Mouse (Mus musculus) CH12.LX (cell line): Measurements from ENCODE around the gene Tsku. TPM values are rescaled to one million over a fixed set of nuclear protein-coding genes. Genes with fewer than 3 reads are reported as not detected.

Experiments used
- DNase-seq: peaks from one replicate; pipeline ENCODE4 v3.0.0-alpha.2; 2013; ENCODE audit errors: extremely low read depth
- H3K27ac ChIP-seq: 2 replicates; pipeline ENCODE4 v1.5.1; 2012; ENCODE audit warnings: low read depth, mild to moderate bottlenecking, control low read depth, moderate library complexity; ENCODE audit not compliant: insufficient read depth
- H3K27me3 ChIP-seq: replicated peaks from 2 replicates; pipeline ENCODE3; 2012; ENCODE audit warnings: inconsistent platforms
- H3K36me3 ChIP-seq, 2 experiments: replicated peaks in 1 of 2; 2 replicates each; pipeline versions ENCODE3 to v1.6.1; 2012; ENCODE audit warnings: inconsistent platforms in 1 of 2, low read length in 1 of 2, mild to moderate bottlenecking in 1 of 2, mixed read lengths in 1 of 2, moderate library complexity in 1 of 2; ENCODE audit not compliant: control insufficient read depth in 1 of 2, insufficient read depth in 1 of 2
- H3K4me1 ChIP-seq, 2 experiments: 2 replicates each; pipeline ENCODE4 v1.6.1; 2012; ENCODE audit warnings: inconsistent platforms in 1 of 2, moderate library complexity in 1 of 2; ENCODE audit not compliant: insufficient read depth in 2 of 2, control insufficient read depth in 1 of 2
- H3K4me2 ChIP-seq: 2 replicates; pipeline ENCODE4 v1.6.1; 2012; ENCODE audit warnings: low read depth, mild to moderate bottlenecking, control low read depth; ENCODE audit not compliant: poor library complexity, insufficient read depth, severe bottlenecking
- H3K4me3 ChIP-seq, 3 experiments: fragments of 150-350 bp in 1 of 3; sonication (generic) in 1 of 3; replicated peaks in 1 of 3; 2 replicates each; pipeline versions ENCODE3 to v1.5.1; 2011 to 2012; ENCODE audit warnings: low read depth in 2 of 3, low read length in 2 of 3, mild to moderate bottlenecking in 2 of 3, moderate library complexity in 2 of 3, control low read depth in 1 of 3, improper control_type of control experiment in 1 of 3, inconsistent platforms in 1 of 3, mixed read lengths in 1 of 3; ENCODE audit not compliant: poor library complexity in 1 of 3
- H3K79me2 ChIP-seq: replicated peaks from 2 replicates; pipeline ENCODE4 v1.6.1; 2012; ENCODE audit warnings: mild to moderate bottlenecking, moderate library complexity; ENCODE audit not compliant: control insufficient read depth, poor library complexity, insufficient read depth, severe bottlenecking; ENCODE audit errors: extremely low read depth
- H3K9ac ChIP-seq: 2 replicates; pipeline ENCODE4 v1.6.1; 2012; ENCODE audit warnings: low read depth, mild to moderate bottlenecking, control low read depth, moderate library complexity; ENCODE audit not compliant: insufficient read depth
- H3K9me3 ChIP-seq: replicated peaks from 2 replicates; pipeline ENCODE3; 2012; ENCODE audit warnings: low read length, inconsistent platforms, mixed read lengths
- BHLHE40 ChIP-seq: IDR thresholded peaks from 2 replicates; pipeline ENCODE4 v1.6.1; 2011; ENCODE audit warnings: mild to moderate bottlenecking, low read depth, low read length, improper control_type of control experiment
- CHD1 ChIP-seq: IDR thresholded peaks from 2 replicates; pipeline ENCODE4 v1.6.1; 2012; ENCODE audit warnings: low read depth, low read length, improper control_type of control experiment, inconsistent platforms
- CHD2 ChIP-seq: IDR thresholded peaks from 2 replicates; pipeline ENCODE4 v1.6.1; 2011; ENCODE audit warnings: low read length, improper control_type of control experiment
- GABPA ChIP-seq: IDR thresholded peaks from 2 replicates; pipeline ENCODE4 v1.6.1; 2012; ENCODE audit warnings: low read depth, low read length, improper control_type of control experiment, inconsistent platforms; ENCODE audit not compliant: insufficient replicate concordance
- HCFC1 ChIP-seq: IDR thresholded peaks from 2 replicates; pipeline ENCODE4 v1.6.1; 2012; ENCODE audit warnings: low read depth, mild to moderate bottlenecking, inconsistent platforms, low read length, improper control_type of control experiment
- JUN ChIP-seq: IDR thresholded peaks from 2 replicates; pipeline ENCODE4 v1.6.1; 2011; ENCODE audit warnings: low read depth, mild to moderate bottlenecking, low read length, improper control_type of control experiment, moderate library complexity; ENCODE audit not compliant: insufficient read depth
- JUND ChIP-seq: conservative IDR thresholded peaks from 2 replicates; pipeline ENCODE4 v1.6.1; 2011; ENCODE audit warnings: low read depth, low read length, improper control_type of control experiment
- KAT2A ChIP-seq: IDR thresholded peaks from 2 replicates; pipeline ENCODE4 v1.6.1; 2012; ENCODE audit warnings: low read length, improper control_type of control experiment, inconsistent platforms; ENCODE audit not compliant: insufficient replicate concordance
- MEF2A ChIP-seq: IDR thresholded peaks from 2 replicates; pipeline ENCODE4 v1.6.1; 2014; ENCODE audit warnings: low read depth, mild to moderate bottlenecking, inconsistent platforms, low read length, improper control_type of control experiment, borderline replicate concordance
- MXI1 ChIP-seq: IDR thresholded peaks from 2 replicates; pipeline ENCODE4 v1.6.1; 2011; ENCODE audit warnings: mild to moderate bottlenecking, low read depth, low read length, improper control_type of control experiment
- NELFE ChIP-seq: IDR thresholded peaks from 2 replicates; pipeline ENCODE4 v1.6.1; 2011; ENCODE audit warnings: low read depth, low read length, improper control_type of control experiment
- NRF1 ChIP-seq: IDR thresholded peaks from 2 replicates; pipeline ENCODE4 v1.6.1; 2014; ENCODE audit warnings: low read depth, mild to moderate bottlenecking, inconsistent platforms, low read length, improper control_type of control experiment, moderate library complexity
- POLR2A ChIP-seq: IDR thresholded peaks from 2 replicates; pipeline ENCODE4 v1.6.1; 2011; ENCODE audit warnings: low read depth, mild to moderate bottlenecking, improper control_type of control experiment, low read length
- POLR2AphosphoS2 ChIP-seq: IDR thresholded peaks from 2 replicates; pipeline ENCODE4 v1.6.1; 2011; ENCODE audit warnings: low read depth, low read length, improper control_type of control experiment
- RCOR1 ChIP-seq: conservative IDR thresholded peaks from 2 replicates; pipeline ENCODE4 v1.6.1; 2012; ENCODE audit warnings: low read depth, mild to moderate bottlenecking, inconsistent platforms, low read length, improper control_type of control experiment
- SIN3A ChIP-seq: IDR thresholded peaks from 2 replicates; pipeline ENCODE4 v1.6.1; 2012; ENCODE audit warnings: low read length, improper control_type of control experiment, inconsistent platforms
- SMC3 ChIP-seq: IDR thresholded peaks from 2 replicates; pipeline ENCODE4 v1.6.1; 2011; ENCODE audit warnings: low read depth, low read length, improper control_type of control experiment
- TBP ChIP-seq: conservative IDR thresholded peaks from 2 replicates; pipeline ENCODE4 v1.6.1; 2011; ENCODE audit warnings: low read depth, low read length, improper control_type of control experiment
- TCF12 ChIP-seq: IDR thresholded peaks from 2 replicates; pipeline ENCODE4 v1.6.1; 2014; ENCODE audit warnings: low read depth, mild to moderate bottlenecking, inconsistent platforms, low read length, improper control_type of control experiment
- UBTF ChIP-seq: IDR thresholded peaks from 2 replicates; pipeline ENCODE4 v1.6.1; 2012; ENCODE audit warnings: low read depth, mild to moderate bottlenecking, inconsistent platforms, low read length, improper control_type of control experiment, moderate library complexity
- USF1 ChIP-seq: IDR thresholded peaks from 2 replicates; pipeline ENCODE4 v1.6.1; 2014; ENCODE audit warnings: low read depth, mild to moderate bottlenecking, inconsistent platforms, low read length, improper control_type of control experiment
- USF2 ChIP-seq: conservative IDR thresholded peaks from 2 replicates; pipeline ENCODE4 v1.6.1; 2011; ENCODE audit warnings: low read depth, low read length, improper control_type of control experiment
- ZKSCAN1 ChIP-seq: IDR thresholded peaks from 2 replicates; pipeline ENCODE4 v1.6.1; 2012; ENCODE audit warnings: low read depth, inconsistent platforms, low read length, improper control_type of control experiment, borderline replicate concordance
- ZMIZ1 ChIP-seq: IDR thresholded peaks from 2 replicates; pipeline ENCODE4 v1.6.1; 2012; ENCODE audit warnings: low read depth, mild to moderate bottlenecking, inconsistent platforms, low read length, improper control_type of control experiment
- dilution Hi-C: fragments of 300-500 bp; cut with MboI; formaldehyde crosslinking; loops from 2 replicates; pipeline ENCODE4 v1.14.3; 2020; ENCODE audit warnings: low sequenced_read_pairs; ENCODE audit not compliant: extremely low pct_unique_long_range_greater_than_20kb, extremely low pct_ligation_motif_present
- in situ Hi-C: fragments of 300-500 bp; cut with MboI; formaldehyde crosslinking; loops from 3 replicates; pipeline ENCODE4 v1.14.3; 2019; ENCODE audit warnings: low sequenced_read_pairs, low pct_ligation_motif_present, low pct_unique_long_range_greater_than_20kb, mixed read lengths
- polyA plus RNA-seq: library from polyadenylated mRNA; unstranded; fragments of >175 nt; gene quantifications from 2 replicates; pipeline ENCODE4 v1.2.1, GENCODE M21; 2012; ENCODE audit warnings: low read depth; ENCODE audit not compliant: insufficient read length
- total RNA-seq, 2 experiments: library from RNA; depleted of rRNA; stranded (reverse); fragments of 300-350 nt in 1 of 2; fragments of >200 nt in 1 of 2; gene quantifications; 2 replicates each; pipeline ENCODE4 v1.2.3; 2012 to 2014

Gene Tsku
- total and polyA plus RNA-seq, 3 experiments, result 1.4 to 3.9 (median 3.9) TPM

- no peaks in the 10 kb centered on the region for H3K9me3 ChIP-seq
- H3K4me3 ChIP-seq, result no peak overlapping the region
- 0 out of 4 replicates have a peak, but pooled peaks cover 0 to 3% of the 10 kb centered on the region in 2 experiments for H3K4me1 ChIP-seq
- no peak overlapping the region for H3K27ac ChIP-seq
- peaks cover 7% of the 10 kb centered on the region for H3K27me3 ChIP-seq
- no peak overlapping the region for H3K4me2 ChIP-seq
- no peak for DNase-seq
- peaks cover 1 to 25% of the 10 kb centered on the region in 2 experiments for H3K36me3 ChIP-seq
- no peaks in the 10 kb centered on the region for H3K79me2 ChIP-seq
- no peak overlapping the region for H3K9ac ChIP-seq
- in situ Hi-C loops (no loop called here), dilution Hi-C loops (no loop called here)
- TF ChIP-seq TCF12 (no peak), NRF1 (no peak), CHD2 (no peak), USF1 (no peak), RCOR1 (no peak), HCFC1 (no peak), NELFE (no peak), JUN (no peak), GABPA (no peak), MEF2A (no peak), KAT2A (no peak)
These were observed 13.7 kb downstream of the Tsku start for GRCm38 (mm10) chr7:98347471-98347870.

- TF ChIP-seq SMC3, result no peak
- no peak for TF ChIP-seq JUND
- no peak for TF ChIP-seq POLR2AphosphoS2
- TF ChIP-seq SIN3A, result no peak
- no peak for TF ChIP-seq MXI1
- no peak for TF ChIP-seq JUN
- TF ChIP-seq ZKSCAN1, result no peak
- TF ChIP-seq ZMIZ1, result no peak
- no peak for TF ChIP-seq BHLHE40
- no peak for TF ChIP-seq USF2
- no peak for TF ChIP-seq TBP
- no peak for TF ChIP-seq UBTF
- TF ChIP-seq KAT2A, result no peak
- no peak for TF ChIP-seq CHD1
- TF ChIP-seq POLR2A, result no peak
- peaks cover 0 to 3% of the 10 kb centered on the region in 2 experiments for H3K36me3 ChIP-seq
- no peaks in the 10 kb centered on the region for H3K79me2 ChIP-seq
- H3K9ac ChIP-seq, result no peak overlapping the region
- H3K27me3 ChIP-seq, result peaks cover 8% of the 10 kb centered on the region
- no peak overlapping the region for H3K27ac ChIP-seq
- H3K9me3 ChIP-seq, result no peaks in the 10 kb centered on the region
- peaks cover 0 to 10% of the 10 kb centered on the region in 2 experiments; a peak in 2 of 4 replicates for H3K4me1 ChIP-seq
- dilution Hi-C loops, result no loop called here
- H3K4me2 ChIP-seq, result no peak overlapping the region
- DNase-seq, result no peak
- in situ Hi-C loops, result no loop called here
- no peak overlapping the region for H3K4me3 ChIP-seq
These were observed 16.1 kb downstream of the Tsku start for GRCm38 (mm10) chr7:98345036-98345435.
